Mouse (Mus musculus): Measurements from ENCODE around the gene Fam189a1.

The Fam189a1 gene

GRCm38 (mm10) chr7:64944686-64945085 is 211.7 kb downstream of the Fam189a1 start:
- no peak for DNase-seq

- no peak for DNase-seq
These were observed 212.2 kb downstream of the Fam189a1 start for GRCm38 (mm10) chr7:64944175-64944574.

GRCm38 (mm10) chr7:64936927-64937326 is 219.4 kb downstream of the Fam189a1 start:
- DNase-seq: no peak

- no peak for DNase-seq
These were observed 222.3 kb downstream of the Fam189a1 start for GRCm38 (mm10) chr7:64934115-64934514.

GRCm38 (mm10) chr7:64930980-64931379 is 225.4 kb downstream of the Fam189a1 start:
- DNase-seq: no peak

- DNase-seq: no peak
These were observed 232.5 kb downstream of the Fam189a1 start for GRCm38 (mm10) chr7:64923918-64924317.

GRCm38 (mm10) chr7:64921189-64921588 is 235.2 kb downstream of the Fam189a1 start:
- DNase-seq: no peak

GRCm38 (mm10) chr7:64920735-64921134 is 235.6 kb downstream of the Fam189a1 start:
- no peak for DNase-seq

GRCm38 (mm10) chr7:64916654-64917053 is 239.7 kb downstream of the Fam189a1 start:
- DNase-seq: no peak

GRCm38 (mm10) chr7:64915121-64915520 is 241.2 kb downstream of the Fam189a1 start:
- no peak for DNase-seq

GRCm38 (mm10) chr7:64911945-64912344 is 244.4 kb downstream of the Fam189a1 start:
- DNase-seq: no peak

- no peak for DNase-seq
These were observed 246.2 kb downstream of the Fam189a1 start for GRCm38 (mm10) chr7:64910208-64910607.

- DNase-seq: no peak
These were observed 249.4 kb downstream of the Fam189a1 start for GRCm38 (mm10) chr7:64906955-64907354.

- no peak for DNase-seq
These were observed 250.9 kb downstream of the Fam189a1 start for GRCm38 (mm10) chr7:64905506-64905905.

- DNase-seq: peak; percentile 55 to 63
These were observed 256.1 kb downstream of the Fam189a1 start for GRCm38 (mm10) chr7:64900249-64900648.

GRCm38 (mm10) chr7:64896587-64896986 is 259.8 kb downstream of the Fam189a1 start:
- no peak for DNase-seq

GRCm38 (mm10) chr7:64895685-64896101 is 260.7 kb downstream of the Fam189a1 start:
- DNase-seq: no peak

GRCm38 (mm10) chr7:64891139-64891538 is 265.2 kb downstream of the Fam189a1 start:
- DNase-seq: no peak

GRCm38 (mm10) chr7:64889919-64890318 is 266.5 kb downstream of the Fam189a1 start:
- DNase-seq: peak; percentile 58 to 70

- no peak for DNase-seq
These were observed 272.0 kb downstream of the Fam189a1 start for GRCm38 (mm10) chr7:64884187-64884862.

GRCm38 (mm10) chr7:64882243-64882642 is 274.1 kb downstream of the Fam189a1 start:
- DNase-seq: no peak

- DNase-seq: no peak
These were observed 275.0 kb downstream of the Fam189a1 start for GRCm38 (mm10) chr7:64881387-64881786.

- no peak for DNase-seq
These were observed 276.0 kb downstream of the Fam189a1 start for GRCm38 (mm10) chr7:64880415-64880814.

- DNase-seq: no peak
These were observed 281.4 kb downstream of the Fam189a1 start for GRCm38 (mm10) chr7:64874941-64875340.

GRCm38 (mm10) chr7:64873266-64873665 is 283.1 kb downstream of the Fam189a1 start:
- DNase-seq: peak in 1 of 2 experiments; percentile 41

Measured in cerebellum, postnatal 10 days (tissue).